Comparison of ENCODE assay signal across 8 mouse cellular contexts in the genomic region with DNA sequence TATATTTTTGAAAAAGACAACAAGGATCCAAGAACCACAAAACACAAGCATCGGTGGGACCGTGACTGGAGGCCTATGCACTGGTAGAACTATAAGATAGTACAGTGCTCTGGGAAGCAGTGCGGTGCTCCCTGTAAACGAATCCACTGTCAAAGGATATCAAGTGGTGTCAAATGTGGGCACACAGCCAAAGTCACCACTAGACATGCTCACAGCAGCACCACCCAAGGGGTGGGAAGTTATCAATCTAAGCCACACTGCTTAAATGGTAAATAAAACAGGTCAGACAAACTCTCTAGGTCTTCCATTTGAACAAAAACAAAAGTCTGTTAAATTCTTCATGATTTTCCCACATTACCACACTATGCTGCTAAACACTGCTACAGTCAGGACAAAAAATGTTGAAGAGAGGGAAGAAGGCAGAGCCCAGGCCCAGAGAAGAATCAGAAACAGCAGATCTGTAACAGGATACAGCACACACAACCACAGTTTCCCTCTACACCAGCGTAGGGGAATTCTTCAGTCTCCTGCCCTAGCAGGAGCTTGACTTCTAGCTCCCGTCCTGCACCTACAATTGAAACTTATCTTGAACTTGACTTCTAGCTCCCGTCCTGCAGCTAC. TPM values are rescaled to one million over a fixed set of nuclear protein-coding genes. Genes with fewer than 3 reads are reported as not detected.
A peak's percentile ranks its signal among the peaks of the same experiment; 100 is the strongest.
DNase-seq lines count a peak whose midpoint lies in the region; ATAC-seq and TF ChIP-seq lines count a peak whose summit lies in the region.
"Had no signal": no experiment of that assay in that cellular context is flagged by ENCODE, and none has a peak within 500 bp of the region (broad histone marks: within the 10 kb centered on the region; RNA-seq: fewer than 3 reads in every experiment).

No protein-coding gene starts in this region.

- peaks cover 42% of the 10 kb centered on the region for H3K79me2 ChIP-seq in CH12.LX (replicated peaks; ENCODE audit: control insufficient read depth, extremely low read depth, insufficient read depth, poor library complexity, severe bottlenecking)

- H3K4me3 ChIP-seq in CH12.LX (replicated peaks in 1 of 3; ENCODE audit: low read depth in 2 of 3, low read length in 2 of 3, poor library complexity in 1 of 3), result no peak overlapping the region
- no peak overlapping the region for H3K4me3 ChIP-seq in intestine, postnatal 0 days (ENCODE audit: low read depth, low read length)
- H3K4me3 ChIP-seq: embryonic facial prominence, embryonic 13.5 days had no signal

- TF ChIP-seq EP300 in CH12.LX (IDR thresholded peaks at IDR 0.05; ENCODE audit: low read length), result no peak

- no peaks in the 10 kb centered on the region for H3K27me3 ChIP-seq in CH12.LX (replicated peaks)
- no peaks in the 10 kb centered on the region for H3K27me3 ChIP-seq in intestine, postnatal 0 days (replicated peaks; ENCODE audit: control insufficient read depth, insufficient read depth, low read length)
- H3K27me3 ChIP-seq: embryonic facial prominence, embryonic 13.5 days had no signal

- 41% methylated on average over 7 of the region's 7 CpGs for WGBS in intestine, postnatal 0 days

- no peaks in the 10 kb centered on the region for H3K9me3 ChIP-seq in CH12.LX (replicated peaks; ENCODE audit: low read length)
- H3K9me3 ChIP-seq in intestine, postnatal 0 days (ENCODE audit: control insufficient read depth), result no peaks in the 10 kb centered on the region
- H3K9me3 ChIP-seq: embryonic facial prominence, embryonic 13.5 days had no signal

- TF ChIP-seq POLR2A in CH12.LX (IDR thresholded peaks at IDR 0.05; ENCODE audit: low read depth, low read length), result no peak

- no peak for TF ChIP-seq CTCF in CH12.LX (conservative IDR thresholded peaks at IDR 0.05 in 1 of 2, IDR thresholded peaks at IDR 0.05 in 1 of 2; ENCODE audit: low read depth in 2 of 2, low read length in 2 of 2)
- no peak for TF ChIP-seq CTCF in intestine, postnatal 0 days (IDR thresholded peaks at IDR 0.05; ENCODE audit: low read depth)

- ATAC-seq in activated CD4-positive, CD25-positive, alpha-beta regulatory T cell, adult 4 months, result peak; percentile 54
- ATAC-seq in intestine, postnatal 0 days, result peak; percentile 8; the same call in 1 of the 2 replicates

- H3K4me2 ChIP-seq in CH12.LX (ENCODE audit: insufficient read depth, low read depth, poor library complexity, severe bottlenecking), result peak overlapping the region; percentile 41
- peak overlapping the region; percentile 17; the same call in 1 of the 2 replicates for H3K4me2 ChIP-seq in intestine, postnatal 0 days (replicated peaks; ENCODE audit: low read depth)
- H3K4me2 ChIP-seq: embryonic facial prominence, embryonic 13.5 days had no signal

- no peak overlapping the region for H3K9ac ChIP-seq in CH12.LX (ENCODE audit: insufficient read depth, low read depth)
- no peak overlapping the region for H3K9ac ChIP-seq in intestine, postnatal 0 days (ENCODE audit: low read depth, low read length)
- H3K9ac ChIP-seq: embryonic facial prominence, embryonic 13.5 days had no signal

- peaks cover 47 to 63% of the 10 kb centered on the region in 2 experiments for H3K36me3 ChIP-seq in CH12.LX (replicated peaks in 1 of 2; ENCODE audit: control insufficient read depth in 1 of 2, insufficient read depth in 1 of 2, low read length in 1 of 2)
- H3K36me3 ChIP-seq in intestine, postnatal 0 days (ENCODE audit: control insufficient read depth, insufficient read depth), result peaks cover 42% of the 10 kb centered on the region

- H3K4me1 ChIP-seq in CH12.LX (ENCODE audit: control insufficient read depth in 1 of 2, insufficient read depth in 2 of 2), result peaks cover 21 to 57% of the 10 kb centered on the region in 2 experiments
- H3K4me1 ChIP-seq in intestine, postnatal 0 days (replicated peaks; ENCODE audit: control insufficient read depth, insufficient read depth, low read length), result peaks cover 8% of the 10 kb centered on the region; the same call in 1 of the 2 replicates

- H3K27ac ChIP-seq in CH12.LX (ENCODE audit: insufficient read depth, low read depth), result peak overlapping the region; percentile 50; the same call in 1 of the 2 replicates
- peak overlapping the region; percentile 70 for H3K27ac ChIP-seq in intestine, postnatal 0 days (ENCODE audit: low read depth, low read length)
- H3K27ac ChIP-seq: embryonic facial prominence, embryonic 13.5 days had no signal

- TF ChIP-seq RAD21 in CH12.LX (IDR thresholded peaks at IDR 0.05; ENCODE audit: low read depth, low read length), result no peak

- peak; percentile 43 for DNase-seq in CH12.LX (ENCODE audit: extremely low read depth)
- DNase-seq in lung, postnatal 4 days, result peak; percentile 36 to 47
- DNase-seq in frontal cortex, postnatal 25 days (ENCODE audit: low spot score in 2 of 2), result no peak
- no peak for DNase-seq in layer of hippocampus, postnatal 25 days (ENCODE audit: extremely low spot score in 1 of 2, low spot score in 1 of 2)
- no peak for DNase-seq in layer of hippocampus, postnatal 10 days (ENCODE audit: low spot score in 2 of 2)

- in situ Hi-C loops in CH12.LX (cut with MboI; ENCODE audit: low pct_ligation_motif_present, low pct_unique_long_range_greater_than_20kb, low sequenced_read_pairs), result loop anchor here (10.0 kb wide), 1 partner anchor 298 kb away; a partner anchor contains a TSS

- dilution Hi-C loops in CH12.LX (cut with MboI; ENCODE audit: extremely low pct_ligation_motif_present, extremely low pct_unique_long_range_greater_than_20kb, low sequenced_read_pairs), result no loop called here

TF ChIP-seq in CH12.LX, 34 proteins besides CTCF, POLR2A, EP300 and RAD21:
- TF ChIP-seq SIN3A (IDR thresholded peaks at IDR 0.05; ENCODE audit: low read length) (no peak), CHD2 (IDR thresholded peaks at IDR 0.05; ENCODE audit: low read length) (no peak), ETS1 (conservative IDR thresholded peaks at IDR 0.05; ENCODE audit: low read depth, low read length) (no peak), MAFK (IDR thresholded peaks at IDR 0.05; ENCODE audit: insufficient replicate concordance, low read length) (no peak), BHLHE40 (IDR thresholded peaks at IDR 0.05; ENCODE audit: low read depth, low read length) (no peak), USF1 (IDR thresholded peaks at IDR 0.05; ENCODE audit: low read depth, low read length) (no peak), ELF1 (IDR thresholded peaks at IDR 0.05; ENCODE audit: low read depth, low read length) (no peak), POLR2AphosphoS2 (IDR thresholded peaks at IDR 0.05; ENCODE audit: low read depth, low read length) (no peak), NELFE (IDR thresholded peaks at IDR 0.05; ENCODE audit: low read depth, low read length) (no peak), USF2 (conservative IDR thresholded peaks at IDR 0.05; ENCODE audit: low read depth, low read length) (no peak), IRF4 (IDR thresholded peaks at IDR 0.05; ENCODE audit: low read depth, low read length) (no peak), JUND (conservative IDR thresholded peaks at IDR 0.05; ENCODE audit: low read depth, low read length) (no peak)

RNA-seq across cellular contexts. Expression of a gene that starts 5.6 kb away (rescaled TPM):
- total RNA-seq in CH12.LX (2012; rRNA removed) (30.3 and 44.4 TPM in 2 replicates), CH12.LX (2014; rRNA removed) (37.1 and 44.7 TPM in 2 replicates)
- polyA plus RNA-seq in CH12.LX (2012; ENCODE audit: insufficient read length, low read depth), result 26.3 and 27.6 TPM in 2 replicates
- 10 to 100 TPM; 35.3 to 49.7 TPM for polyA plus RNA-seq in activated CD4-positive, CD25-positive, alpha-beta regulatory T cell, adult 4 months (2017; shearing (Covaris generic))
- 39.7 and 40.9 TPM in 2 replicates for polyA plus RNA-seq in intestine, postnatal 0 days (2015; fragmentation: Nextera tagmentation; extraction: Ambion mirVana)
- total RNA-seq in layer of hippocampus, postnatal 25 days (2021), result 100 to 1,000 TPM; 136 to 139 TPM
- total RNA-seq in layer of hippocampus, postnatal 10 days (2021), result 100 to 1,000 TPM; 104 to 118 TPM

Comparison
In these comparisons a context has a peak if more than half of its experiments do, and no peak if none do; other contexts are left out.
1. DNase-seq: peak in CH12.LX (single experiment) and lung, postnatal 4 days (2 of 2); none in frontal cortex, postnatal 25 days (0 of 2), layer of hippocampus, postnatal 25 days (0 of 2) and layer of hippocampus, postnatal 10 days (0 of 2).